Mouse (Mus musculus) kidney, adult 2 months (tissue): Measurements from ENCODE around the gene Polr1a. TPM values are rescaled to one million over a fixed set of nuclear protein-coding genes. Genes with fewer than 3 reads are reported as not detected.

Experiments
- DNase-seq: peaks from one replicate; pipeline ENCODE4 v3.0.0; 2021
- H3K27ac ChIP-seq: fragments of 200-500 bp; 2 replicates; pipeline ENCODE4 v1.5.1; 2012; ENCODE audit warnings: low read depth, low read length, control low read depth, inconsistent platforms; ENCODE audit not compliant: insufficient read depth
- H3K27me3 ChIP-seq: fragments of 200-500 bp; replicated peaks from 2 replicates; pipeline ENCODE4 v1.6.1; 2012; ENCODE audit warnings: mild to moderate bottlenecking, moderate library complexity, low read length, inconsistent platforms; ENCODE audit not compliant: control insufficient read depth, insufficient read depth
- H3K36me3 ChIP-seq: fragments of 200-500 bp; 2 replicates; pipeline ENCODE4 v1.6.1; 2012; ENCODE audit warnings: mild to moderate bottlenecking, moderate library complexity, low read length, inconsistent platforms; ENCODE audit not compliant: control insufficient read depth, insufficient read depth
- H3K4me1 ChIP-seq: fragments of 200-500 bp; 2 replicates; pipeline ENCODE4 v1.6.1; 2011; ENCODE audit warnings: low read length; ENCODE audit not compliant: control insufficient read depth, insufficient read depth
- H3K4me3 ChIP-seq: fragments of 200-500 bp; 2 replicates; pipeline ENCODE4 v1.5.1; 2011; ENCODE audit warnings: mild to moderate bottlenecking, low read depth, low read length, control low read depth; ENCODE audit not compliant: insufficient read depth
- CTCF ChIP-seq: fragments of 200-500 bp; conservative IDR thresholded peaks from 2 replicates; pipeline ENCODE4 v1.5.1; 2011; ENCODE audit warnings: low read depth, mild to moderate bottlenecking, control low read depth, low read length, moderate library complexity, mixed read lengths; ENCODE audit not compliant: insufficient read depth, insufficient read length
- POLR2A ChIP-seq: fragments of 200-500 bp; IDR thresholded peaks from one replicate; pipeline ENCODE4 v1.6.1; 2011; ENCODE audit warnings: low read depth, low read length, control low read depth
- WGBS: fragments of 180-500 bp; shearing (Covaris S2); methylation state at CpG from one replicate; pipeline ENCODE4 v1.1.7; 2018; 5-methylcytosine and 5-hydroxymethylcytosine counted together
- polyA plus RNA-seq: library from polyadenylated mRNA; depleted of rRNA; stranded (reverse); fragments of >200 nt; gene quantifications from 2 replicates; pipeline ENCODE4 v1.2.3, GENCODE M21; 2012

Polr1a gene
- polyA plus RNA-seq, 1 experiment = 11.6 TPM

- DNase-seq = no peak
- no peak overlapping the region for H3K4me3 ChIP-seq
- TF ChIP-seq POLR2A (no peak), CTCF (no peak)
Observed at GRCm38 (mm10) chr6:71985984-71986383, 77.1 kb downstream of the Polr1a start.

GRCm38 (mm10) chr6:71987546-71988248 lies 78.8 kb downstream of the Polr1a start:
- 83% methylated on average over 7 of the region's 7 CpGs for WGBS

More at GRCm38 (mm10) chr6:71985984-71986383, 77.1 kb downstream of the Polr1a start:
- no peaks in the 10 kb centered on the region for H3K4me1 ChIP-seq
- H3K27ac ChIP-seq = no peak overlapping the region
- WGBS = 85% methylated on average over 4 of the region's 4 CpGs
- H3K27me3 ChIP-seq = no peaks in the 10 kb centered on the region
- H3K36me3 ChIP-seq = no peaks in the 10 kb centered on the region

GRCm38 (mm10) chr6:71989647-71990351 lies 80.9 kb downstream of the Polr1a start:
- H3K36me3 ChIP-seq = no peaks in the 10 kb centered on the region
- no peaks in the 10 kb centered on the region for H3K4me1 ChIP-seq
- no peak for TF ChIP-seq POLR2A
- no peak for TF ChIP-seq CTCF
- H3K27me3 ChIP-seq = no peaks in the 10 kb centered on the region
- DNase-seq = peak; percentile 28
- 42% methylated on average over 8 of the region's 8 CpGs for WGBS
- H3K27ac ChIP-seq = peak overlapping the region; percentile 35; the same call in 1 of the 2 replicates
- no peak overlapping the region for H3K4me3 ChIP-seq

More at GRCm38 (mm10) chr6:71987546-71988248, 78.8 kb downstream of the Polr1a start:
- DNase-seq = no peak
- Histone ChIP-seq H3K4me3 (no peak overlapping the region), H3K4me1 (no peaks in the 10 kb centered on the region), H3K27me3 (no peaks in the 10 kb centered on the region), H3K27ac (no peak overlapping the region), H3K36me3 (no peaks in the 10 kb centered on the region)
- TF ChIP-seq POLR2A (no peak), CTCF (no peak)

GRCm38 (mm10) chr6:71990371-71990837 lies 81.6 kb downstream of the Polr1a start:
- no peak for DNase-seq
- Histone ChIP-seq H3K27me3 (no peaks in the 10 kb centered on the region), H3K4me1 (no peaks in the 10 kb centered on the region), H3K27ac (peak overlapping the region; percentile 35; the same call in 1 of the 2 replicates), H3K4me3 (no peak overlapping the region), H3K36me3 (no peaks in the 10 kb centered on the region)
- TF ChIP-seq POLR2A (no peak), CTCF (no peak)
- 81% methylated on average over 8 of the region's 8 CpGs for WGBS

- Histone ChIP-seq H3K4me1 (no peaks in the 10 kb centered on the region), H3K4me3 (no peak overlapping the region), H3K27ac (no peak overlapping the region), H3K36me3 (no peaks in the 10 kb centered on the region), H3K27me3 (no peaks in the 10 kb centered on the region)
- WGBS = 68% methylated on average over 8 of the region's 8 CpGs
- no peak for DNase-seq
- TF ChIP-seq CTCF = no peak
- no peak for TF ChIP-seq POLR2A
Observed at GRCm38 (mm10) chr6:71991190-71991932, 82.5 kb downstream of the Polr1a start.

- no peak overlapping the region for H3K27ac ChIP-seq
- WGBS = 43% methylated on average over 2 of the region's 2 CpGs
- no peak overlapping the region for H3K4me3 ChIP-seq
- TF ChIP-seq POLR2A (no peak), CTCF (no peak)
- H3K4me1 ChIP-seq = no peaks in the 10 kb centered on the region
- DNase-seq = no peak
- no peaks in the 10 kb centered on the region for H3K27me3 ChIP-seq
- H3K36me3 ChIP-seq = no peaks in the 10 kb centered on the region
Observed at GRCm38 (mm10) chr6:71991933-71992325, 83.1 kb downstream of the Polr1a start.
